Comparison of ENCODE assay signal across 8 mouse cellular contexts in the genomic region with DNA sequence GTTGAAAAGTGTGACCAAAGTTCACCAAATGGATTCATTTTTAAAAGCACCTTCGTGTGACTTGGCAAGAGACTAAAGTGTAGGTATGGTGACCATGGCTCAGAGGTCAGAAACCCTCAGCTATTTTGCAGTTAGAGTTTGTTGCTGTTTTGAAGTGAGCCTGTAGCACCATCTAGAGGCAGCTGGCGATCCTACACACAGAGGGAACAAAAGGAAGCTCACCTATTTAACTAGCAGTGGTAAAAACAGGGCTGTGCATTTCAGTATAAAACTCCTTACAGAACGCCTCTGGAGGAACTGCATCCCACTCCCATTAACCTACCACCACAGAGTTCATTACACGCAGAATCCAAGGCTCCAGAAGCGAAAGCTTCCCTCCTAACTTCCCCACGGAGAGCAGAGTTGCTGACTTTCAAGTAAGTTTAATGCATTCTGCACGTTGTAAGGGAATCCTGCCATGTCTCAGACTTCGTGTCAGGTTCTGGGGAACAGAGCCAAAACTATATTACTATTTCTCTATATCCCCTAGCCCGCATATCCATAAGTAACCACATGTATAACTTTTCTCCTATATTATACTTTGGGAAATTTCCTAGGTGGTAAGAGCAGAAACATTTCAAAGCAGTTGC.
DNase-seq lines count a peak whose midpoint lies in the region; ATAC-seq and TF ChIP-seq lines count a peak whose summit lies in the region.

No protein-coding gene starts in this region.

- H3K4me2 ChIP-seq in neural tube, embryonic 12.5 days (replicated peaks): 0 out of 2 replicates have a peak overlapping the region, but pooled peaks have one; percentile 18

- H3K27ac ChIP-seq in kidney, adult 2 months (ENCODE audit: insufficient read depth, low read depth, low read length): no peak overlapping the region
- H3K27ac ChIP-seq in neural tube, embryonic 12.5 days: no peak overlapping the region

- no peak for TF ChIP-seq POLR2A in kidney, adult 2 months (IDR thresholded peaks at IDR 0.05; ENCODE audit: low read depth, low read length)

- H3K9me3 ChIP-seq in neural tube, embryonic 12.5 days: no peaks in the 10 kb centered on the region

- no peak overlapping the region for H3K4me3 ChIP-seq in kidney, adult 2 months (ENCODE audit: insufficient read depth, low read depth, low read length)
- H3K4me3 ChIP-seq in neural tube, embryonic 12.5 days: no peak overlapping the region

- no peak overlapping the region for H3K9ac ChIP-seq in neural tube, embryonic 12.5 days

- intact Hi-C loops in left cerebral cortex, postnatal 25 days (cut with DNase I): loop anchor here (5.0 kb wide), 1 partner anchor 1166 kb away; no protein-coding TSS in a partner anchor

- H3K4me1 ChIP-seq in kidney, adult 2 months (ENCODE audit: control insufficient read depth, insufficient read depth, low read length): no peaks in the 10 kb centered on the region
- no peaks in the 10 kb centered on the region for H3K4me1 ChIP-seq in neural tube, embryonic 12.5 days

- peak; percentile 15 for DNase-seq in ovary, postnatal 10 days (ENCODE audit: low spot score)
- no peak for DNase-seq in ovary, adult 18-20 months (ENCODE audit: low spot score)
- peak; percentile 79 to 80 for DNase-seq in cerebellum, postnatal 10 days
- peak; percentile 18 to 70 for DNase-seq in frontal cortex, postnatal 14 days (ENCODE audit: low spot score in 2 of 2)
- DNase-seq in kidney, adult 2 months: peak; percentile 54
- DNase-seq in left cerebral cortex, postnatal 25 days (ENCODE audit: low spot score in 2 of 2): peak; percentile 64 to 77
- no peak for DNase-seq in spleen, postnatal 4 days (ENCODE audit: low spot score in 2 of 2)

- H3K27me3 ChIP-seq in kidney, adult 2 months (replicated peaks; ENCODE audit: control insufficient read depth, insufficient read depth, low read length): no peaks in the 10 kb centered on the region
- H3K27me3 ChIP-seq in neural tube, embryonic 12.5 days (replicated peaks): no peaks in the 10 kb centered on the region

- TF ChIP-seq CTCF in kidney, adult 2 months (conservative IDR thresholded peaks at IDR 0.05; ENCODE audit: insufficient read depth, insufficient read length, low read depth, low read length): peak; percentile 71

- 20% methylated on average over 9 of the region's 9 CpGs for WGBS in kidney, adult 2 months
- WGBS in neural tube, embryonic 12.5 days: 28% methylated on average over 9 of the region's 9 CpGs

- H3K36me3 ChIP-seq in kidney, adult 2 months (ENCODE audit: control insufficient read depth, insufficient read depth, low read length): no peaks in the 10 kb centered on the region
- H3K36me3 ChIP-seq in neural tube, embryonic 12.5 days: no peaks in the 10 kb centered on the region

- ATAC-seq in neural tube, embryonic 12.5 days (ENCODE audit: low FRiP score, low read depth): 0 out of 2 replicates have a peak, but pooled peaks have one; percentile 25

Comparison
In these comparisons a context has a peak if more than half of its experiments do, and no peak if none do; other contexts are left out.
1. DNase-seq: peak in ovary, postnatal 10 days (single experiment), cerebellum, postnatal 10 days (2 of 2), frontal cortex, postnatal 14 days (2 of 2), kidney, adult 2 months (single experiment) and left cerebral cortex, postnatal 25 days (2 of 2); none in ovary, adult 18-20 months (single experiment) and spleen, postnatal 4 days (0 of 2).